Mouse (Mus musculus): ENCODE data around the gene Higd2a. TPM values are rescaled to one million over a fixed set of nuclear protein-coding genes. Genes with fewer than 3 reads are reported as not detected.
"Not testable (repeated sequence)": the region's sequence is repeated elsewhere in the genome, so short reads cannot be mapped to it uniquely, and the experiment has no call there.

Higd2a gene
- total RNA-seq, 2 experiments from 2014 or later, result 183 to 199 TPM

DNA sequence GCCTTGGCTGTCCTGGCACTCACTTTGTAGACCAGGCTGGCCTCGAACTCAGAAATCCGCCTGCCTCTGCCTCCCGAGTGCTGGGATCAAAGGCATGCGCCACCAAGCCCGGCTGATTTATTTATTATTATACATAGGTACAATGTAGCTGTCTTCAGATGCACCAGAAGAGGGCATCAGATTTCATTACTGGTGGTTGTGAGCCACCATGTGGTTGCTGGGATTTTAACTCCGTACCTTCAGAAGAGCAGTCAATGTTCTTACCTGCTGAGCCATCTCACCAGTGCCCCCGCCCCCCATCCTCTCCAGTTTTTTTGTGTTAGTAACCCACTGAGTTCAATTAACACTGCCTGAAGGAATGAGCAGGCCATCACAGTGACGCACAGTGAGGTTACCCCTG, 23.1 kb downstream of the Higd2a start:
- DNase-seq (ENCODE audit: extremely low spot score in 1 of 2, low spot score in 1 of 2), result not testable (repeated sequence)

- DNase-seq (ENCODE audit: extremely low spot score in 1 of 2, low spot score in 1 of 2), result no peak
Measured at GRCm38 (mm10) chr13:54616307-54616706, 26.3 kb downstream of the Higd2a start.

GRCm38 (mm10) chr13:54616998-54617397, 27.0 kb downstream of the Higd2a start:
- no peak for DNase-seq (ENCODE audit: extremely low spot score in 1 of 2, low spot score in 1 of 2)

DNA sequence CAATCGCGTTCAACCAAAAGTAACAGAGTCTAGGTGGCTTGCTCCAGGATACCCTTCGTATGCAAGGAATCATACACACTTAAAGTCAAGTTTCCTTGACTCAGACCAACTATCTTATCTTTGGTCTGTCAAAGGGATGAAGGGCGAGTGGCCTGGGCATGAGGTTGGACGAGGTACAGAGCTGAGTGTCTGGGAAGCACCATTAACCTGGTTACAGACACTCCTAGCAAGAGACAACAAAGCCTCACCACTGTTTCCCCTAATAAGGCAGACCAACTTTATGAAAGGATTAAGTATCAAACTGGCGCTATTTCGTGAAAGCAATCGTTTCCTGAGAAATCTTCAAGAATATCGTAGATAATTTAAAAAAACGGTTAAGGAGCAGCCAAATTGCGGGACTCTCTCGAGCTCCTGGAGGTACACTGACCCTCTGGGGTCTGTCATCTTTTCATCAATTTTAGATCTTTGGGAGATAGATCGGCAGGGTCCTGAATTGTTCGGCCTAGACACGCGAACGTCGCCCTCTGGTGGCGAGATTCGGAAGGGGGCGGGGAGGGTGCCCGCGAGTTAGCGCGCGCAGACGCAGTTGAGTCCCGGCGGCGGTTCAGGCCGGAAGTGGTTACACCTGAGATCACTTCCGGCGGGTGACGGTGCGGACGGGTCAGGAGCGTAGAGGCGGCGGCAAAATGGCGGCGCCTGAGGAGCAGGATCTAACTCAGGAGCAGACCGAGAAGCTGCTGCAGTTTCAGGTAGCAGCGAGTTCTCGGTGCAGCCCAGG, 31.3 kb downstream of the Higd2a start, which contains the start of gene Faf2:
TSS of gene Faf2 (plus strand) at position 630 of the 778 bp plus-strand sequence.
- peak; percentile 99 to 100 for DNase-seq (ENCODE audit: extremely low spot score in 1 of 2, low spot score in 1 of 2)

DNA sequence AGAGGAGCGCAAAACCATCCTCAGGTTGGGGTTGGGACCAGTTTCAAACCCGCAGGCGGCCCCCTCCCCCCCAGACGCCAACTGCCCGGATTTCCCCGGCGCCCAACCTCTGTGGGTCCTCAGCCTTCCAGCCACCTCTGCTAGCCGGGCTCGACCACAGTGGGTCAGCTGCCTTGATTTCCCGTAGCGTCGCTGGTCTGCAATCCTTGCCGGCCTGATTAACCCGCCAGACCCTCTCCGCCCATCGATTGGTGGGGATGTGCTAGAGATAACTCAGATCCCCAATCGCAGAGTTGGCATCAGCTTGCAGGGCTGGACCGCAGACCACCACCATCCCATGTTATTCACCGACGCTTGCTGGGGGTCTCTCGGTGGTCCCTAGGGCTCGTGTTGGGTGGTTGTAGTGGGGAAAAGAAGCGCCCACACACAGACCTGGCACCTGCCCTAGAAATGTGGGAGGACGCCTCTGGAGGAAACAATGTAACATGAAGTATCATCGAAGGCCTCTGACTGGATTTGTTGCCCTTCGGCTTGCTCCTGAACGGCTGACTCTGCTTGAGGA, 32.0 kb downstream of the Higd2a start:
- DNase-seq (ENCODE audit: extremely low spot score in 1 of 2, low spot score in 1 of 2), result no peak

DNA sequence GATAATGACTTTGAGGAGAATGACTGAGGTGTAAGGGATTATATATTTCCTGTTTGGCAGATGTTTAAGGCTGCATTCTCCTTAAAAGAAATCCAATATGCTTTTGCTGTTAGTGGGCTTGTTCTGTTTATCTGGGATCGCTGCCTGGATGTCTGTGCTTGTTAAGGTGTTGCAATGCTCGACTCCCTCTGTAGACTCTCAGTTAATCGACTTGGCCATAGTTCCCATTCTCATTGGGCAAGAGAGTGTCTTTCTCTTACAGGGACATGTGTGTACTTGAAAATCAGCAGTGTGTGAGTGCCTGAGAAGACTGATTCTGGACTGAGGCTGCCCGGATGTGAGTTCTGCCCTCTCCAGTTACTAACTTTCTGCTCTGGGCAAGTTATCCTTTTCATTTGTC, 39.1 kb downstream of the Higd2a start:
- no peak for DNase-seq (ENCODE audit: extremely low spot score in 1 of 2, low spot score in 1 of 2)

GRCm38 (mm10) chr13:54632731-54633277, 42.8 kb downstream of the Higd2a start:
- no peak for DNase-seq (ENCODE audit: extremely low spot score in 1 of 2, low spot score in 1 of 2)

DNA sequence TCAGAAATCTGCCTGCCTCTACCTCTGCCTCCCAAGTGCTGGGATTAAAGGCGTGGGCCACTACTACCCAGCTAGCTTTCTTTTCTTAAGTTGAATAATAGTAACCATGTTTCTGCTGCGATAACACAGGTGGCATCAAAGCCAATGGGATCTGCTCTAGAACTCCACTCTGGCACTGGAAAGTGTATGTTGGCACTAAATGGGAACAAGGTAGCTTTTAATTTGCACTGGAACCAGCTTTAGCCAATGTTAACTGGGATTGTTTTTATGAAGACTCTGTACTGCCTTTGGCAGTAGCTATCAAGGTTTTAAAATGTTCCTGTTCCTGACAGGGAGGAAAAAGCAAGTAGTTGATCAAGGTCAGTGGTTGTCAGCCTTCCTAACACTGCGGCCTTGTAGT, 45.0 kb downstream of the Higd2a start:
- DNase-seq (ENCODE audit: extremely low spot score in 1 of 2, low spot score in 1 of 2), result no peak

Small RNAs within 50 kb of the gene (microRNA-seq; reads per million reads assigned to microRNA genes)
- gene Gm24195, result 0 reads per million in 2 experiments

Other genes starting within 250 kb of the Higd2a start
- 100 to 1,000 TPM; 867 to 943 TPM for gene Cplx2, start 218.9 kb upstream of the Higd2a start, total RNA-seq (2021)
- 10 to 100 TPM; 39.4 to 40.0 TPM for gene Thoc3, start 121.4 kb upstream of the Higd2a start, total RNA-seq (2021)
- 10 to 100 TPM; 14.2 to 16.7 TPM for gene Simc1, start 86.4 kb upstream of the Higd2a start, total RNA-seq (2021)
- gene 4833439L19Rik, start 24.8 kb upstream of the Higd2a start, total RNA-seq (2021), result 100 to 1,000 TPM; 151 to 172 TPM
- gene Arl10, start 15.2 kb upstream of the Higd2a start, total RNA-seq (2021), result 10 to 100 TPM; 33.3 to 33.7 TPM
- 10 to 100 TPM; 25.7 to 27.5 TPM for gene Nop16, start 117 bp upstream of the Higd2a start, total RNA-seq (2021)
- 100 to 1,000 TPM; 269 to 294 TPM for gene Cltb, start 21.1 kb downstream of the Higd2a start, total RNA-seq (2021)
- 10 to 100 TPM; 56.1 to 57.6 TPM for gene Faf2, start 31.6 kb downstream of the Higd2a start, total RNA-seq (2021)
- gene Rnf44, start 103.7 kb downstream of the Higd2a start, total RNA-seq (2021), result 100 to 1,000 TPM; 139 to 158 TPM
- under 1 TPM; 0.25 to 0.31 TPM for gene Cdhr2, start 111.3 kb downstream of the Higd2a start, total RNA-seq (2021)
- gene Gprin1, start 159.7 kb downstream of the Higd2a start, total RNA-seq (2021), result 100 to 1,000 TPM; 149 to 152 TPM
- 100 to 1,000 TPM; 652 to 677 TPM for gene Sncb, start 176.4 kb downstream of the Higd2a start, total RNA-seq (2021)
- gene Eif4e1b, start 193.8 kb downstream of the Higd2a start, total RNA-seq (2021), result not detected
- gene Tspan17, start 199.2 kb downstream of the Higd2a start, total RNA-seq (2021), result 100 to 1,000 TPM in 1 of 2 experiments, 10 to 100 TPM in 1; 97.2 to 104 TPM